In genomic region chr2:11567781-11568362, GRCm38 (mm10) we compare ENCODE assay signal across 9 mouse cellular contexts. TPM values are rescaled to one million over a fixed set of nuclear protein-coding genes. Genes with fewer than 3 reads are reported as not detected.
DNase-seq lines count a peak whose midpoint lies in the region; ATAC-seq and TF ChIP-seq lines count a peak whose summit lies in the region.
"Had no signal": no experiment of that assay in that cellular context is flagged by ENCODE, and none has a peak within 500 bp of the region (broad histone marks: within the 10 kb centered on the region; RNA-seq: fewer than 3 reads in every experiment).

No protein-coding gene starts in this region.

- intact Hi-C loops in heart, adult 2 months (cut with DNase I), result no loop called here

- DNase-seq in heart, adult 2 months, result no peak
- peak; percentile 17 for DNase-seq in right cerebral cortex, adult 18-20 months
- no peak for DNase-seq in right cerebral cortex, postnatal 25 days
- peak; percentile 17 for DNase-seq in embryo, embryonic 9.5 days (ENCODE audit: extremely low spot score)
- peak; percentile 62 to 67 for DNase-seq in thymus, postnatal 36 days
- DNase-seq in ovary, postnatal 36 days (ENCODE audit: low spot score), result no peak

- 56% methylated on average over 4 of the region's 4 CpGs for WGBS in heart, adult 2 months
- 58% methylated on average over 4 of the region's 4 CpGs for WGBS in heart, embryonic 12.5 days

- no peaks in the 10 kb centered on the region for H3K9me3 ChIP-seq in heart, embryonic 12.5 days (replicated peaks)

- no peak for ATAC-seq in heart, embryonic 12.5 days (ENCODE audit: insufficient number of reproducible peaks, low FRiP score)
- ATAC-seq in monocyte, adult 5-6 weeks (replicated peaks; ENCODE audit: insufficient number of reproducible peaks, low FRiP score, low TSS enrichment, poor library complexity, severe bottlenecking), result peak; percentile 44; the same call in 1 of the 2 replicates

- no peaks in the 10 kb centered on the region for H3K79me2 ChIP-seq in heart, adult 2 months (replicated peaks; ENCODE audit: control insufficient read depth, insufficient read depth, low read length)

- no peak for TF ChIP-seq POLR2A in heart, adult 2 months (IDR thresholded peaks at IDR 0.05; ENCODE audit: insufficient read depth, low read depth, low read length)

- H3K36me3 ChIP-seq in heart, adult 2 months (ENCODE audit: control insufficient read depth, insufficient read depth, low read length), result no peaks in the 10 kb centered on the region
- H3K36me3 ChIP-seq in heart, embryonic 12.5 days, result no peaks in the 10 kb centered on the region

- no peaks in the 10 kb centered on the region for H3K27me3 ChIP-seq in heart, adult 2 months (ENCODE audit: control insufficient read depth, insufficient read depth, low read length)
- H3K27me3 ChIP-seq in heart, embryonic 12.5 days (replicated peaks), result no peaks in the 10 kb centered on the region

- no peak overlapping the region for H3K4me3 ChIP-seq in heart, adult 2 months
- H3K4me3 ChIP-seq in heart, embryonic 12.5 days, result no peak overlapping the region

- no peaks in the 10 kb centered on the region for H3K4me1 ChIP-seq in heart, adult 2 months (ENCODE audit: control insufficient read depth, insufficient read depth, low read length)
- H3K4me1 ChIP-seq in heart, embryonic 12.5 days (replicated peaks), result no peaks in the 10 kb centered on the region

- H3K4me2 ChIP-seq in heart, embryonic 12.5 days, result no peak overlapping the region

- no peak overlapping the region for H3K9ac ChIP-seq in heart, adult 2 months (ENCODE audit: low read depth, low read length)
- no peak overlapping the region for H3K9ac ChIP-seq in heart, embryonic 12.5 days

- no peak overlapping the region for H3K27ac ChIP-seq in heart, adult 2 months
- H3K27ac ChIP-seq in heart, embryonic 12.5 days (ENCODE audit: poor library complexity, severe bottlenecking), result no peak overlapping the region

- TF ChIP-seq EP300 in heart, adult 2 months (IDR thresholded peaks at IDR 0.05; ENCODE audit: insufficient read depth, low read depth, low read length), result no peak

- peak; percentile 69 for TF ChIP-seq CTCF in heart, adult 2 months (IDR thresholded peaks at IDR 0.05)

RNA-seq across cellular contexts. Expression of gene Pfkfb3, which starts 14.0 kb away (rescaled TPM):
- 10 to 100 TPM in 1 of 2 experiments, 1 to 10 TPM in 1; 9.0 to 12.1 TPM for total RNA-seq in heart, adult 2 months (2021)
- 13.1 and 14.3 TPM in 2 replicates for polyA plus RNA-seq in heart, adult 2 months (2012; rRNA removed)
- 11.8 and 12.6 TPM in 2 replicates for polyA plus RNA-seq in heart, embryonic 12.5 days (2016; fragmentation: Nextera tagmentation; extraction: Ambion mirVana)
- 32.5 to 53.2 TPM (median 36.8 TPM) in 3 replicates for total RNA-seq in monocyte, adult 5-6 weeks (2017)

RNA-seq across cellular contexts. Expression of gene Rbm17, which starts 36.1 kb away (rescaled TPM):
- 10 to 100 TPM; 53.2 to 67.5 TPM for total RNA-seq in heart, adult 2 months (2021)
- 32.3 and 39.3 TPM in 2 replicates for polyA plus RNA-seq in heart, adult 2 months (2012; rRNA removed)
- polyA plus RNA-seq in heart, embryonic 12.5 days (2016; fragmentation: Nextera tagmentation; extraction: Ambion mirVana), result 101 and 103 TPM in 2 replicates
- total RNA-seq in monocyte, adult 5-6 weeks (2017), result 123 to 141 TPM (median 133 TPM) in 3 replicates

RNA-seq across cellular contexts. Expression of gene Gm17490, which starts 58.2 kb away (rescaled TPM):
- not detected for total RNA-seq in heart, adult 2 months (2021)
- polyA plus RNA-seq in heart, adult 2 months (2012; rRNA removed), result not detected in 2 replicates
- not detected in 2 replicates for polyA plus RNA-seq in heart, embryonic 12.5 days (2016; fragmentation: Nextera tagmentation; extraction: Ambion mirVana)
- total RNA-seq in monocyte, adult 5-6 weeks (2017), result not detected in 3 replicates
- total RNA-seq: heart, postnatal 10 days had no signal

Comparison
In these comparisons a context has a peak if more than half of its experiments do, and no peak if none do; other contexts are left out.
1. DNase-seq: peak in right cerebral cortex, adult 18-20 months (single experiment), embryo, embryonic 9.5 days (single experiment) and thymus, postnatal 36 days (2 of 2); none in heart, adult 2 months (0 of 2), right cerebral cortex, postnatal 25 days (single experiment) and ovary, postnatal 36 days (single experiment).